Mouse (Mus musculus) E14TG2a.4 (cell line): Measurements from ENCODE around the gene Slc9a3r1.

Experiments
- CTCF ChIP-seq: conservative IDR thresholded peaks from 2 replicates; pipeline ENCODE4 v1.5.1; 2014; ENCODE audit warnings: low read length
- POU5F1 ChIP-seq: IDR thresholded peaks from 2 replicates; pipeline ENCODE4 v1.6.1; 2014; ENCODE audit warnings: low read length, borderline replicate concordance

DNA sequence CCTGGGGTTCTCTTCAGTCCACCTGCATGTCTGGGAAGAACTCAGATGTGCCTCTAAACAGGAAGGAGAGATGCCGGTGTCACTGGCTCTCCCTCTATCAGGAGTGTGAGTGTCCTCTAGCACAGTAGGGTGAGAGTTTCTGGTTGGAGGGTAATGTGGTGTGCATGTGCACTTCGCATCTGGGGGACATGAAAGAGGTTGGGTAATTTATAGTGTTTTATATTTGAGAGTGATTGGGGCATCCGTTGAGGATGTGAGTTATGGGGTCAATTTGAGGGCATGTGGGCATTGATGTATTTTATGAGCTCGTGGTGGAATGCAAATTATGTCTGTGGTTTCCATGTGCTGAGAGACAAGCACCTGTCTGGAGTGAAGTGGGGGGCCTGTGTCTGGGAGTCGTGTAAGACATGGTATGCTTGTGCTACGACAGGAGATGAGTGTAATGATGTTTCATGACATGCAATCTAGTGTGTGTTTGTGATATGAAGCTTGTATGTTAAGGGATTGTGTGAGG, 12.3 kb upstream of the Slc9a3r1 start:
- TF ChIP-seq CTCF (no peak), POU5F1 (no peak)
